Mouse (Mus musculus) hindbrain, embryonic 12.5 days (tissue): ENCODE measurements around the gene Tns3. TPM values are rescaled to one million over a fixed set of nuclear protein-coding genes. Genes with fewer than 3 reads are reported as not detected.
A peak's percentile ranks its signal among the peaks of the same experiment; 100 is the strongest.

Experiments
- ATAC-seq: fragments of 200-750 bp; cut with Nextera tagmentation; 2 replicates; pipeline ENCODE4 v1.8.0; 2017; ENCODE audit warnings: moderate TSS enrichment; ENCODE audit not compliant: low FRiP score
- H3K27ac ChIP-seq: fragments of 300-500 bp; sonication (generic); 2 replicates; pipeline ENCODE4 v1.5.1; 2016; ENCODE audit warnings: mild to moderate bottlenecking
- H3K27me3 ChIP-seq: fragments of 300-500 bp; sonication (generic); 2 replicates; pipeline ENCODE4 v1.6.1; 2016; ENCODE audit warnings: mild to moderate bottlenecking
- H3K36me3 ChIP-seq: fragments of 300-500 bp; sonication (generic); 2 replicates; pipeline ENCODE4 v1.6.1; 2016; ENCODE audit warnings: mild to moderate bottlenecking
- H3K4me1 ChIP-seq: fragments of 300-500 bp; sonication (generic); 2 replicates; pipeline ENCODE4 v1.6.1; 2016
- H3K4me2 ChIP-seq: fragments of 300-500 bp; sonication (generic); replicated peaks from 2 replicates; pipeline ENCODE4 v1.6.1; 2016; ENCODE audit warnings: mild to moderate bottlenecking
- H3K4me3 ChIP-seq: fragments of 300-500 bp; sonication (generic); 2 replicates; pipeline ENCODE4 v1.5.1; 2016; ENCODE audit warnings: mild to moderate bottlenecking
- H3K9ac ChIP-seq: fragments of 300-500 bp; sonication (generic); 2 replicates; pipeline ENCODE4 v1.6.1; 2016; ENCODE audit warnings: mild to moderate bottlenecking, moderate library complexity
- H3K9me3 ChIP-seq: fragments of 300-500 bp; sonication (generic); replicated peaks from 2 replicates; pipeline ENCODE4 v1.6.1; 2016; ENCODE audit warnings: mild to moderate bottlenecking
- WGBS: fragments of 180-500 bp; shearing (Covaris S2); methylation state at CpG from one replicate; pipeline ENCODE4 v1.1.7; 2016; 5-methylcytosine and 5-hydroxymethylcytosine counted together
- polyA plus RNA-seq: library from polyadenylated mRNA; unstranded; fragments of >200 nt; fragmentation: Nextera tagmentation; extraction: Ambion mirVana; gene quantifications from 2 replicates; pipeline ENCODE4 v1.2.1, GENCODE M21; 2016

Gene Tns3
- polyA plus RNA-seq, 1 experiment from 2014 or later, result 15.9 TPM

- ATAC-seq, result no peak
- Histone ChIP-seq H3K4me3 (no peak overlapping the region), H3K36me3 (0 out of 2 replicates have a peak, but pooled peaks cover 4% of the 10 kb centered on the region), H3K27ac (no peak overlapping the region), H3K9ac (0 out of 2 replicates have a peak overlapping the region, but pooled peaks have one; percentile 9), H3K9me3 (no peaks in the 10 kb centered on the region), H3K4me2 (no peak overlapping the region), H3K4me1 (no peaks in the 10 kb centered on the region), H3K27me3 (no peaks in the 10 kb centered on the region)
- WGBS, result 78% methylated on average over 6 of the region's 6 CpGs
Observed at GRCm38 (mm10) chr11:8488248-8488647, 176.1 kb downstream of the Tns3 start.

GRCm38 (mm10) chr11:8486552-8486951, 177.8 kb downstream of the Tns3 start:
- no peaks in the 10 kb centered on the region for H3K9me3 ChIP-seq
- no peak overlapping the region for H3K27ac ChIP-seq
- H3K4me1 ChIP-seq, result peaks cover 3% of the 10 kb centered on the region
- no peak for ATAC-seq
- no peak overlapping the region for H3K9ac ChIP-seq
- no peak overlapping the region for H3K4me2 ChIP-seq
- no peak overlapping the region for H3K4me3 ChIP-seq
- WGBS, result 91% methylated on average over 4 of the region's 4 CpGs
- H3K36me3 ChIP-seq, result no peaks in the 10 kb centered on the region
- no peaks in the 10 kb centered on the region for H3K27me3 ChIP-seq

DNA sequence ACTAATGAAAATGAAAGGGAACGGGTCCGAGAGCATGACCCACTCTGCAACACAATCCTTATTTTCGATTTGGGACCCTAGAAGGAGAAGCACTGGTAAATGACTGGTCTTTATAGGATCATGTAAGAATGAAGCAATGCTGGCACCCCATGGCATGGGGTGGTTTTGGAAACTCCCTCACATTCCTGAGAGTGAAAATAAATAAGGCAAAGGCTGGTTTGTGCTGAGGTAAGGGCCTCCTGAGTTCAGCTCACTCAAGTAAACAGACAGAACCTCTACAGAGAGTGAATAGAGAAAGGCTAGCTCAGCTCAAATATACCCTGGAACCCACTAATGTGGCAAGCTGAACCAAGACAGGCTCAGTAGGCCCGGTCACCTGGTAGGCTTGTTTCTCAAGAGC, 179.8 kb downstream of the Tns3 start:
- no peaks in the 10 kb centered on the region for H3K9me3 ChIP-seq
- no peaks in the 10 kb centered on the region for H3K27me3 ChIP-seq
- WGBS, result 87% methylated on average over 4 of the region's 4 CpGs
- no peaks in the 10 kb centered on the region for H3K36me3 ChIP-seq
- H3K4me3 ChIP-seq, result no peak overlapping the region
- H3K4me2 ChIP-seq, result no peak overlapping the region
- no peak overlapping the region for H3K9ac ChIP-seq
- ATAC-seq, result no peak
- no peak overlapping the region for H3K27ac ChIP-seq
- peaks cover 3% of the 10 kb centered on the region for H3K4me1 ChIP-seq

DNA sequence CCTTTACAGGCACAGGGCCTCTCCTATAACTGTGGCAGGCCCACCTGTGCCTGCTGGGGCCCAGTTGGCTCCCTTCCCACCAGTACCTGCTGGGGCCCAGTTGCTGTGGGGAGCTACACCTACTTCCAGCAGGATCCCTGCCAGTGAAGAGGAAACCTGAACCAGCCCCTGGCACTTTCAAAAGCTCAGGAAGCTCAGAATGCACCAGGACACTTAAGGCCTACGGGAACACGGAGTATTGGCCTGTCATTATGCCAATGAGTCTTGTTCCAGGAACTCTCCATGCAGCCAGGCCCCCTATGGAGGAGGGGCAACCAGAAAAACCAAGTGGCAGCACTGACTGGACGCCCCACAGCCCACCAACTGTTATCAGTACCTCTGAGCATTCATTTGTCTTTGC, 181.6 kb downstream of the Tns3 start:
- 61% methylated on average over 3 of the region's 3 CpGs for WGBS
- Histone ChIP-seq H3K4me1 (peaks cover 3% of the 10 kb centered on the region), H3K27me3 (no peaks in the 10 kb centered on the region), H3K27ac (no peak overlapping the region), H3K4me3 (no peak overlapping the region), H3K9ac (no peak overlapping the region), H3K4me2 (no peak overlapping the region), H3K9me3 (no peaks in the 10 kb centered on the region), H3K36me3 (no peaks in the 10 kb centered on the region)
- no peak for ATAC-seq

- no peak overlapping the region for H3K9ac ChIP-seq
Observed at GRCm38 (mm10) chr11:8481962-8482361, 182.4 kb downstream of the Tns3 start.

GRCm38 (mm10) chr11:8481529-8481928, 182.8 kb downstream of the Tns3 start:
- H3K4me1 ChIP-seq, result peaks cover 3% of the 10 kb centered on the region
- H3K4me2 ChIP-seq, result no peak overlapping the region
- no peak for ATAC-seq
- WGBS, result 93% methylated on average over 6 of the region's 6 CpGs
- no peaks in the 10 kb centered on the region for H3K36me3 ChIP-seq
- no peak overlapping the region for H3K4me3 ChIP-seq
- no peak overlapping the region for H3K27ac ChIP-seq
- no peak overlapping the region for H3K9ac ChIP-seq
- no peaks in the 10 kb centered on the region for H3K27me3 ChIP-seq
- H3K9me3 ChIP-seq, result no peaks in the 10 kb centered on the region

More at GRCm38 (mm10) chr11:8481962-8482361, 182.4 kb downstream of the Tns3 start:
- H3K4me3 ChIP-seq, result no peak overlapping the region
- H3K36me3 ChIP-seq, result no peaks in the 10 kb centered on the region
- H3K4me1 ChIP-seq, result peaks cover 3% of the 10 kb centered on the region
- H3K27ac ChIP-seq, result no peak overlapping the region
- 68% methylated on average over 5 of the region's 5 CpGs for WGBS
- ATAC-seq, result no peak
- no peaks in the 10 kb centered on the region for H3K9me3 ChIP-seq
- no peak overlapping the region for H3K4me2 ChIP-seq
- no peaks in the 10 kb centered on the region for H3K27me3 ChIP-seq

DNA sequence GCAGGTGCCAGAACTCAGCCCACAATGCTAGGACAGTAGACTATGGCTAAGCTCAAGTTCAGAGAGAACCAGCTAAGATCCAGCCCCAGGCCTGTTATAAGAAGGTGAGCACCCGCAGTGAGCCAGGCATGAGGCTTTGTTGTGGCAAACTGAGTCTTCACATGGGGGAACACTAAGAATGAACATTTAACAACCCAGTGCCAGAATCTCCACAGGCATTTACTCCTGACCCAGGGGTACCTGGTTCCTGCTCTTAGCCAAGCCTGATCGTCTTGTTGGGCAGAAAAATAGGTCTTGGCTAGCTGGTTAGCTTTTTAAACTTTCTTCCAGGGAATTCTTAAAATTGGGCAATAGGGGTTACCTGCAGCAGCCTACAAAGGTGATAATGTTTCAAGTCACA, 184.5 kb downstream of the Tns3 start:
- no peaks in the 10 kb centered on the region for H3K27me3 ChIP-seq
- no peaks in the 10 kb centered on the region for H3K36me3 ChIP-seq
- no peak overlapping the region for H3K9ac ChIP-seq
- H3K9me3 ChIP-seq, result no peaks in the 10 kb centered on the region
- no peak overlapping the region for H3K4me2 ChIP-seq
- H3K4me1 ChIP-seq, result peaks cover 3% of the 10 kb centered on the region
- 92% methylated on average over 2 of the region's 2 CpGs for WGBS
- ATAC-seq, result no peak
- H3K4me3 ChIP-seq, result no peak overlapping the region
- H3K27ac ChIP-seq, result no peak overlapping the region

- Histone ChIP-seq H3K9ac (no peak overlapping the region), H3K4me3 (no peak overlapping the region), H3K27me3 (no peaks in the 10 kb centered on the region), H3K4me2 (no peak overlapping the region), H3K27ac (no peak overlapping the region), H3K9me3 (no peaks in the 10 kb centered on the region), H3K36me3 (no peaks in the 10 kb centered on the region), H3K4me1 (peaks cover 3% of the 10 kb centered on the region)
- 95% methylated on average over 7 of the region's 7 CpGs for WGBS
- no peak for ATAC-seq
Observed at GRCm38 (mm10) chr11:8479313-8479712, 185.0 kb downstream of the Tns3 start.

DNA sequence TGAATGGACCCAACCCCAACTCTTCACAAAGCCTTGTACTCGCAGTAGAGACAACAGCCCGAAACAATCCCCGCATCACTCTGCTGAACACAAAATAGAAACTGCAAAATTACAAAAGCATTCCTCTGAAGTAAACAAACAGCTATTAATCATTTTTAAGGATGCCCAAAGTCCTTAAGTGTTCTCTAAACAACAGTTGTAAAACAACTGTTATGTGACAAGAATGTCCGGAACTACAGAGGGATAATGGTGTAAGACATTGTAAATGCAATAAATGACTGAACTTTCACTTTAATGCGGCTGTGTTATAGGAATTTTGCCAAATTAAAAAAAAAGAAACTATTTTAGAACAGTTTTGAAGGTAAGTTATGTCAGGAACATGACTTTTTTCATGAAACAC, 190.7 kb downstream of the Tns3 start:
- ATAC-seq, result no peak
- Histone ChIP-seq H3K4me1 (peaks cover 8% of the 10 kb centered on the region), H3K27me3 (peaks cover 5% of the 10 kb centered on the region; the same call in 1 of the 2 replicates), H3K27ac (no peak overlapping the region), H3K9ac (no peak overlapping the region), H3K36me3 (no peaks in the 10 kb centered on the region), H3K4me2 (no peak overlapping the region), H3K9me3 (no peaks in the 10 kb centered on the region), H3K4me3 (no peak overlapping the region)
- 81% methylated on average over 5 of the region's 5 CpGs for WGBS

DNA sequence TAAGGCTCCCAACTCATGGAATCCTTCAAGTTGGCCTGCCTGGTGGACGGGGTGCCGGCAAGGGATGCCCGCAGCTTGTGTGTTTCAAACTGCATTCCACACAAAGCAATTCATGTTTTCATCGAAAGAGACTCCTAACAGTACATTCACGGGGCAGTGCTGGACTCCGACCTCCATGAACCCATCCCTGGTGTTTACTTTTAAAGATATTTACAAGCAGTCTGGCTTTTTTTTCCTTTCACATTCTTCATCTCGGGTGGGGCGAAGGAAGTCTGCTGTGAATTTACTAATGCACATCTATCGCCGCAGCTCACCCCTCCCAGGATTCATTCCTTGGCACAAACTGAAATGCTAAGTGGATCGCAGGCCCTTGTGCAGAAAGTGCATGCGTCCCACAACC, 191.9 kb downstream of the Tns3 start:
- H3K9ac ChIP-seq, result no peak overlapping the region
- H3K27me3 ChIP-seq, result peaks cover 5% of the 10 kb centered on the region; the same call in 1 of the 2 replicates
- H3K4me2 ChIP-seq, result no peak overlapping the region
- H3K4me1 ChIP-seq, result peaks cover 20% of the 10 kb centered on the region
- no peak for ATAC-seq
- no peak overlapping the region for H3K4me3 ChIP-seq
- no peaks in the 10 kb centered on the region for H3K9me3 ChIP-seq
- 92% methylated on average over 12 of the region's 12 CpGs for WGBS
- H3K36me3 ChIP-seq, result no peaks in the 10 kb centered on the region
- no peak overlapping the region for H3K27ac ChIP-seq

DNA sequence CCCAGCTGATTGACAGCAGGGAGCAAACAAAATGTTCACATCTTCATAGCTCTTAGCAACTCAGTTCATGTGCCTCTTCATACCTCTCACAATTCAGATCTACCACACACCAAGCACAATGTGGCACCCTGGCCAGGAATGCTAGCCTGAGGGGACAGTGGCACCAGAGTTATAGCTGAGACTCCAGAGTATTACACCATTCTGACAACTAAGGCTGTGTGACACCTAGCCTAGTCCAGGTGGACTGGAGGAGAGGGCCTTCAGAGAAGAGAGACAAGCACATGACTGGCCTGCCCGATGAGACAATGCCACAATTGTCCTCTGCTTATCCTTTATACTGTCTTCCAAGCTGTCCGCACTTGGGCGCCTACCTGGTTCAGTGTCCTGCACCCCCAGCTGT, 192.8 kb downstream of the Tns3 start:
- Histone ChIP-seq H3K4me2 (no peak overlapping the region), H3K36me3 (no peaks in the 10 kb centered on the region), H3K4me1 (peaks cover 27% of the 10 kb centered on the region), H3K4me3 (no peak overlapping the region), H3K9ac (no peak overlapping the region), H3K27me3 (peaks cover 5% of the 10 kb centered on the region; the same call in 1 of the 2 replicates), H3K27ac (no peak overlapping the region), H3K9me3 (no peaks in the 10 kb centered on the region)
- no peak for ATAC-seq
- WGBS, result 89% methylated on average over 3 of the region's 3 CpGs

- Histone ChIP-seq H3K4me2 (no peak overlapping the region), H3K9me3 (no peaks in the 10 kb centered on the region), H3K36me3 (no peaks in the 10 kb centered on the region), H3K4me1 (peaks cover 27% of the 10 kb centered on the region), H3K9ac (no peak overlapping the region), H3K4me3 (no peak overlapping the region), H3K27ac (no peak overlapping the region), H3K27me3 (peaks cover 5% of the 10 kb centered on the region; the same call in 1 of the 2 replicates)
- 70% methylated on average over 9 of the region's 9 CpGs for WGBS
- ATAC-seq, result no peak
Observed at GRCm38 (mm10) chr11:8469537-8469936, 194.8 kb downstream of the Tns3 start.

DNA sequence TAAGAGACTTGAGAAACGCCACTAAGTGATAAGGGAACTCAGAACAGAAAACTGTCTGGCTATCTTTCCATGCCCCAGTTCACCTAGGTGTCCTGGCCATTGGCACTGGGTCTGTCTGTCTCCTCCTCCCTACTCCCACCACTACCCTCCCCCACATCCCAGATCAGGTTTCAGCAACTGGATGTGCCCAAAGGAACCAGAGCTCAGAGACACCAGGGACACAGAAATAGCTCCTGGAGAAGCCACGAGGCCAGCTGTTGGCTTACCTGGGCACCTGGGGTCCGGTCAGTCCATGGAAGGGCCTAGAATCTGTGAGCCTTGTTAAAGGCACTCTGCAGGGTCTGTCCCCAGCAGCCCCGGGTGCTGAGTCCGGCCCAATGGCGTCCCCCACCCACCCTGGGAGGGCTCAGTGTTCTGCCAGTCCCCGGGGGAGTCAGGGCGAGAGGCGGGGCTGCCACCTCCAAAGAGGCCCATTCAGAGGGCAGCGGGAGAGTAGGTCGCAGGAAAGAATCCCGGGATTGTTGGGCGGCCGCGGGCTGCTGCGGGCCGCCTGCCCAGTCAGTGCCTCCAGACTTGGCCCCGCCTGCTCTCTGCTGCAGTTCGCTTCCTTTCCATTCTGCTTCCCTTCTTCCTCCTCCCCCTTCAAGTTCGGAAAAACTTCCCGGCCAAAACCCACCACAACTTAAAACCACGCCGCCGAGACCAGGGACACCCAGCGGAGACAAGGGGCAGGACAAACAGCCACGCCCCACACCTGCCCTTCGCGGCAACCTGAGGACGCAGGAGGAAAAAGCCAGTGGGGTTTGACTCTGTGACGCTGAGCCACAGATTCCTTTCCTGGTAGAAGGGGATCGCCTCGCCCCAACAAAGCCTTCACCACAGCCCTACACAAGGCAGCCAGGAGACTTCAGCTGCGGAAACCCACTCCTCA, 195.9 kb downstream of the Tns3 start:
- WGBS, result 2% methylated on average over 32 of the region's 33 CpGs
- ATAC-seq, result peak; percentile 87

More for the DNA sequence above, 195.9 kb downstream of the Tns3 start:
- H3K27me3 ChIP-seq, result peaks cover 5% of the 10 kb centered on the region; the same call in 1 of the 2 replicates
- H3K4me2 ChIP-seq, result peak overlapping the region; percentile 81
- H3K4me1 ChIP-seq, result peaks cover 27% of the 10 kb centered on the region
- H3K4me3 ChIP-seq, result peak overlapping the region; percentile 39
- no peaks in the 10 kb centered on the region for H3K36me3 ChIP-seq
- no peaks in the 10 kb centered on the region for H3K9me3 ChIP-seq
- peak overlapping the region; percentile 63 for H3K9ac ChIP-seq
- H3K27ac ChIP-seq, result peak overlapping the region; percentile 76
